Mouse (Mus musculus): ENCODE results near the gene Nup50.

Gene Nup50

GRCm38 (mm10) chr15:84989771-84990170, 66.6 kb downstream of the Nup50 start:
- DNase-seq: no peak

Data from cerebellum, postnatal 14 days (tissue).